Mouse (Mus musculus) adrenal gland (tissue): ENCODE measurements around the gene Ppp2r2c.

Source experiments
- intact Hi-C: fragments of 180-260 bp; cut with DNase I; formaldehyde crosslinking; loops from one replicate; pipeline ENCODE4 v1.15.1; 2025
- long read RNA-seq, 2 experiments: library from polyadenylated mRNA; unstranded; transcript quantifications; one replicate each; pipeline ENCODE4 v2.0.0; 2020; ENCODE audit warnings: borderline replicate concordance in 1 of 2; ENCODE audit not compliant: insufficient replicate concordance in 1 of 2

The Ppp2r2c gene
- long read RNA-seq, experiment 1, full-length matches to known transcripts: 1 of 2 reads
- long read RNA-seq, experiment 1, partial matches to known transcripts: 0 of 2 reads
- long read RNA-seq, experiment 1, other reads (novel, unspliced or antisense): 1 of 2 reads
- long read RNA-seq, experiment 2, partial matches to known transcripts: 0 of 1 reads
- long read RNA-seq, experiment 2, other reads (novel, unspliced or antisense): 1 of 1 reads

DNA sequence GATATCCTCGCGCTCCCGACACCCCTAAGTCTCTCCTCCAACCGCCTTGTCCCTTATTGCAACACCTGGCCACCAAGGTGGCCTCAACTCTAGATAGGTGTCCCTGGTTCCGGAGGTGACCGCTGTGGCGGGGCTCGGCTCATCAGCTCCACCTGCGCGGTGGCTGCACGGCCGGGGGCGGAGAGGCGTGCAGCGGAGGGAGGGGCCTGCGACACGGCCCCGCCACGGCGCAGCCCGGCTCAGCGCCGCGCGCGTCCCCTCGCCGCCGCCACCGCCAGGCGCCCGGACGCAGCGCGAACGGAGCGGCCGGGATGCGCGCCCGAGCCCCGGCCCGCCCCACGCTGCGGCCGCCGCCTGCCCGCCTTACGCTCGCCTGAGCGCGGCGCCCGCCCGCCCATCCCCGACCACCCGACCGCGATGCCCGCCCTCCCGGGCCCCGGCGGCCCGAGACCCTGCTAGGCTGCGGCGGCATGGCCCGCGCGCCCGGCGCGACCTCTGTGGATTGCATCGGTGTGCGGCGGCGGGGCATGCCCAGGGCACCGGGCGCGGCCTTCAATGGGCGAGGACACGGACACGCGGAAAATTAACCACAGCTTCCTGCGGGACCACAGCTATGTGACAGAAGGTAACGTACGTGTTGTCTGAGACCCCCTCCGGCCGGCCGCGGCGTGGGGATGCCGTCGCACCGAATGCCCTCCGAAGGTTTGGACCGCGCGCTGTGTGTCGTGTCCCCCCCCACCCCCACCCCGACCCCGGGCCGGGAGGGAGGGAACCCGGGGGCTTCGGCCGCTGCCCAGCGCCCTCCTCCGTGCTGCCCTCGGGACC, at the start of gene Ppp2r2c:
Ppp2r2c (plus strand) TSS at position 248 of the 825 bp plus-strand sequence.
- intact Hi-C loops: no loop called here

DNA sequence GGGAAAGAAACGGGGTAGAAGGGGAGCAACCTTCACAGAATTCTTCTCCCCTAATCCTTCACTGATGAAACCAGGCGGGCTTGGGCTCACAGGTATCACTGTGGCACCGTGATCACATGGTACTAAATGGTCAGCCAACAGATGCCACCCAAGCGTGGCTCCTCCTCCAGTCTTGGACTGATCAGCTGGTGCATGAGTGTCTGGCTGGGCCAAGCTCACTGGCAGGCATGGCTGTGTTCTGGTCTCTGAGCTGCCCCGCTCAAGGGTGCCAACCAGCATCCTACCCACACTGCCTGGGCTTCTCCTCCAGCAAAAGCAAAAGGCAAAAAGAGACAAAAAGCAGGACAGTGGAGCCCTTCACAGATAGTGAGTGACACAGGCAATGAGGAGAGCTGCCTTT, 48.6 kb upstream of the Ppp2r2c start:
- intact Hi-C loops: no loop called here

DNA sequence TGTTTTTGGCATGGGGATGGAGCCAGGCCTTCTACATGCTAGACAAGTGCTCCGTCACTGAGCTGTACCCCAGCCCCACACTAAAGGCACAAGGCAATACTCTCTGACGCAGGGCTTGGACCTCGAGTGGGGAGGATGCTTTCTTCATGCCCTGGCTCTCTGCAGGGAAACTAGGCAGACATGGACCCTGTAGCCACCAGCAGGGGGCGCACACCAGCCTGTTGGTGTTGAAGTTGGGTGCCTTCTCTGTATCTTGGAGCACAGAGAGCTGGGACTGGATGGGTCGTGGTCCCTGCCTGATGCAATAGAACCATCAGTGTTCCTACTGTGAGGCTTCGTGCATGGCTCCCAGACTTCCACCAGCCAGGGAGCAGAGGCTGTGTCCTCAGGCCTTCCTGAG, 48.2 kb upstream of the Ppp2r2c start:
- intact Hi-C loops: no loop called here

DNA sequence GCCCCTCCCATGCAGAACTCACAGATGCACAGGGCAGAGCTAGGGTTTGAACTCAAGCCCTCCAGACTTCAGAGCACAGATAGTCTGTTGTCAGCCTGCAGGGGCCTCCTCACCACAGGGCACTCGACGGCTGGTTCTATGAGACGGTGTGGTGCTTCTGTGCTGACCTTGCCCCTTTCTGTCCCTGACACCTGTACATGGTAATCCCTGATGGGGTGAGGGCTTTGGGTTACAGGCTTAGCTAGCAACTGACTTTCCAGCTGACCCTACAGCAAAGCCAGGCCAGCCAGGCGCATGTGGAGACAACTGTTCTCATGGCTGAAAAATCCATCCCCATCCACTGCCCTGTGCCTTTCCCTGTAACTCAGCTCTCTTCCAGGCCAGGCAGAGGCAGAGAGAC, 45.4 kb upstream of the Ppp2r2c start:
- intact Hi-C loops: no loop called here

DNA sequence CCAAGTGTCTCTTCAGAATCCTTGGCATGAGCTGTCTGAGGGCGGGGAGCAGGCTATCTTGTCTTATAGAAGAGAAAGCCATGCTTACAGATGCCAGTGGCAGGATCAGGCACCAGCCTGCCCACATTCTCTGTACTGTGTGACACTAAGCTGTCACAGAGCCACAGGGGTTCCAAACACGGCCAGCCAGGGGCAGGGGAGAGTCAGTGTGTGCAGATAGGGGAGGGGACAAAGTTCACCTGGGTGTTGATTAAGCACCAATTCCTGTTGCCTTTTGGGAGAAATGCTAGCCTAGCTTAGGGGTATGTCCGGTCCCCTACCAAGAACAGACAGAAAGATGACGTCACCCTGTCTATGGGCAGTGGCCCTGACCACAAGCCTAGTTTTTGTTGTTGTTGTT, 39.2 kb upstream of the Ppp2r2c start:
- intact Hi-C loops: no loop called here

DNA sequence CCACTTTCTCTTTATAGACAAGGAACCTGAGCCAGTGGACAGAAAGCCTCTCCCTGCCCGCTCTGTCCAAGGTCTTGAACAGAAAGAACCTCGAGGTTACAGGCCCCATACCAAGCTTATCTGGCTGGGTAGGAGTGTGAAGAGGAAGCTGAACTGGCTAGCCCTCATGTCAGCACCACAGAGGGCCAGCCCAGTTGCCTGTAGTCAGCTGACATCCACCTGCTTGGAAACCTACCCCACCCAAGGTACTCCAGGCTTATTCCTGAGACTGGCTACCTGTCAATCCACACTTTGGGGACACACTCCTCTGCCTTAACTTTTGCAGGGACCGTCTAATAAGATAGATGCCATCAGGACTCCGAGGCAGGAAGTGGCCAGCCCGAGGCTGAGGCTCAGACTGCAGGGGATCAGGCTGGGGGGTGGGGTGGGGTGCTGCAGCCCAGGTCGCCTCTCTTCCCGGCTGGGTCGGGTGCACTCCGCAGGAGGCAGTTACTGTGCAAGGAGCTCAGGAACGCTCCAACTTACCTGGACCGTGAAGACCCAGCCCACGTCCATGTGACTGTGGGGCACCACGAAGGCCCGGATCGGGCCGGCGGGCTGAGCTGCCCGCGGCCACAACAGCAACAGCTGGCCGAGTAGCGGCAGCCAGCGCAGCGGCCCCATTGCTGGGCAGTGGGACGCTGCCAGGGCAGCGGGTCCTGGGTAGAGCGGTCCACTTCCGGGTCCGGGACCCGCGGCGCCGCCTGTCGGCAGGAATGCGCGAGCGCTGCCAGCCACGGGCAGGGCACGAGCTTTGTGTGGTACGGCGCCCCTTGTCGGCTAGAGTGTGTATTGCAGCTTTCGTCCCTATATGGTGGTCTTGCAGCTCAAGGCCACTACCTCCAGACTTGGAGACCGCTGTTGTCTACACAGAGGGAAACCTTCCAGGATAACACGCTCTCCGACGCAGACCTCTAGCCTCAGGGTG, 38.1 kb upstream of the Ppp2r2c start, which contains the start of gene Man2b2:
Man2b2 (minus strand) TSS at position 741 of the 967 bp plus-strand sequence.
- intact Hi-C loops: loop anchor here (2.0 to 10.0 kb wide), 3 partner anchors 71 to 165 kb away; no protein-coding TSS in a partner anchor

DNA sequence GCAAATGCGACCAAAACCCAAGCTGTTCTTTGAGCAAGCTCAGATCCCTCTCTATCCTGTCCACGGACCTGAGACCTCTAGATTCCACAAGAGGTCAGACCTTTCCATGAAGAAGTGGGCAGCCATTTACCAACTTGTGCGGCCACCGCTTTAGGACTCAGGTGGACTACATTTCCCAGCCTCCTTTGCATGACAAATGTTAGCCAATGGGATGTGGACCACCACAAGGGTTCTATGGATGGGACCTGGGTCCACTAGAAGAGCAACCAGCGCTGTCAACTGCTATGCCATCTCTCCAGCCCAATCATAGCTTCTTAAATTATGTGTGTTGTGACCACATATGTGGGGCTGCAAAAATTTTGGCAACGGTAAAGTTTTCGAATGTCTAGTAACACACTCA, 37.0 kb upstream of the Ppp2r2c start:
- intact Hi-C loops: loop anchor here (2.0 to 10.0 kb wide), 3 partner anchors 72 to 164 kb away; no protein-coding TSS in a partner anchor

DNA sequence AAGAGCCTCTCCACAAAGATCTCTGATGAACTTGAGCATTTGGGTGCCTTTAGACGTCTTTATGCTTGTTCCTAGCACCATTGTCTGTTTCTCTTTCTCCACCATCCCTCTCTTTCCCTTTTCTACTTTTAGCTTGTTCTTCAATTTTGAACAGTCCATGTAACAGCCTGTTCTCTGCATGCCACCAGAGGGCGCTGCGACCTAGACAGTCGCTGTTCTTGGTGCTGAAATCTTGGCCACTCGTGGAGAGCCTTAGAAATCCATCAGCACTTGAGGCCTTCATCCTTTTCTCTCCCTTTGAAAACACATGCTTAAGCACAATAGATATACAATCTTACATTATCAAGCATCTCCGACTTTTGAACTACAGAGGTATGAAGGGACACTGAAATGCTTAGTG, 32.4 kb upstream of the Ppp2r2c start:
- intact Hi-C loops: loop anchor here (5.0 to 10.0 kb wide), 2 partner anchors 81 to 159 kb away; no protein-coding TSS in a partner anchor

DNA sequence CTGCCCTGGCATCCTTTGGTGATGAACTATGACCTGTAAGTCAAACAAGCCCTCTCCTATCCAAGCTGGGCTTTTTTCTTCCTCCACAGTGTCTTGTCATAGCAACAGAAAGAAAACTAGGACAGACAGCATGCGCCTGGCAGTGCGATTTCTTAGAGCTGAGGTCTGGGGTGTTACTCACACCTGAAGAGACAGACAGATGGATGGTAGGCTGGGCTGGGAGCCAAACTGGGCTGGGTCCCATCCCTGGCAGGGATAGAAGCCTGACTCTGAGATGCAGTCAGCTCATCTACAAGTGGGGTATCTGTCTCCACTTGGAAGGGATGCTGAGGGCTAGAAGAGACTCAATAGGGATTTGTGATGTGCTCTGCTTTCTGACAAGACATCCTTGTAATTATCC, 29.3 kb upstream of the Ppp2r2c start:
- intact Hi-C loops: loop anchor here (5.0 to 10.0 kb wide), 2 partner anchors 78 to 156 kb away; no protein-coding TSS in a partner anchor

DNA sequence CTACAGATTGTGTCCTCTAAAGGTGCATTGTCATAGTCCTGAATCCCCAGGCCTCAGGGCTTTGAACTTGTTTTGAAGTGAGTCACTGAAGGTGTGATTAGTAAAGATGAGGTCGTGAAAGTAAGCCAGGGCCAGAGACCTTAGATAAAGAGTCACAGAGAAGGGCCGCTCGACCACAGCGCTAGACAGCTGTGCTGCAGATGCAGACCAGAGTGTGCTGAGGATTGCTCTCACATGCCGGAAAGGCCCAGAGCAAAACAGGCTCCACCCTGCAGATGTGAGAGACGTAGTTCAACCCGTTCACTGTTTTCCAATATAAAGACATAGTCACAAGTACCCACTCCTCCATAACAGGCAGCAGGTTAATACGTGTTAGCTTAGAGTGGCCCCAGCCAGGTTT, 28.7 kb upstream of the Ppp2r2c start:
- intact Hi-C loops: loop anchor here (5.0 to 10.0 kb wide), 2 partner anchors 78 to 155 kb away; no protein-coding TSS in a partner anchor

DNA sequence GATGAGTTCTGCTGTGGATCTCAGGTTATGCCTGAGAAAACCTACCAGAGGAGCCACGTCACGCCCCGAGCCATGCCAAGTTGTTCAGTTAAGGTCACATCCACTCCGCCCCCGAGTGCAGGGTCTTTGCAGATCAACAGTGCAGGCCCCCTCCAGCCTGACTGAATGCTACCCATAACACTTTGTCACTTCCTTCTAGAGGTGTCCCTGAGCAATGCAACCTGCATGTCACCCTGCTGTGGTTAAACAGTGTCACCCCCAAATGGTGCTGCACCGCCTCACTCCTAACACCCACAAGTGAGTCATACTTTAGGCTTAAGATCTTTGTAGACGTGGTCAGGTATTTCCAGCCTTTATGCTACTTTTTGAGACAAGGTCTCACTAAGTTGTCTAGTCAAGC, 28.2 kb upstream of the Ppp2r2c start:
- intact Hi-C loops: no loop called here

DNA sequence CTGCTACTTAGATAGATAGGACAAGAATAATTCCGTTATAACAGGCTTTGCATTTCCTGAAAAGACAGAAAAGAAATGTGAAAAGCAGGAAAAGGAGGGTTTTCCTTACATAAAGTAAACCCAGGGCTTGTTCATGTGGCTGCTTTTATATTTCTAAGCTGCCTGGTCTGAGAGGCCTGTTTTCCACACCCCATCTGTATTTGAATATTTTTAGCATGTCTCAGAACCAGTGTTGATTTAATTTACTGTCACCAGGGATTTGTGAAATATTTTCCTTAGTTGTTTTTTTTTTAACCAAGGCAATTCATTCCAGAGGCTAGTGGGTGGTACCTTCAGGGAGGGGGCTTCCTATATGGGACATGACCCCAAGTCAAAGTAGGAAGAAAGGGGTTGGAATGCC, 26.6 kb upstream of the Ppp2r2c start:
- intact Hi-C loops: no loop called here

DNA sequence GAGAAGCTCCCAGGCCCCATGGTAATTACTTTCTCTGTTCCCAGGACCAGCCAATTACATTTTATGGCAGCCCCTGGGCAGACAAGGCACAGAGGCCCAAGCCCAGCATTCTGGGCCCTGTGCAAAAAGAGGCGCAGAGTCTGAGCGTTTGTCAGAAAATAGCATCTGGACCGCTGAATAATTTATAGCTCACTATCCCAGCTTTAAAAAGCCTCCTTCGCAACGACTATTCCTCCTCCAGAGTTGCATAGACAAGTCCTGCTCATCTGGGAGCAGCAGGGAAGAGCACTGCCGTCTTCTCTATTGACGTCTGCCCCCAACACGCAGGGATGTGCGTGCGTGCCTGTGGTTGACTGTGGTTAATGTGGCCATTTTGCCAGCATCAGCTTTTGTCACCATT, 23.8 kb upstream of the Ppp2r2c start:
- intact Hi-C loops: no loop called here

DNA sequence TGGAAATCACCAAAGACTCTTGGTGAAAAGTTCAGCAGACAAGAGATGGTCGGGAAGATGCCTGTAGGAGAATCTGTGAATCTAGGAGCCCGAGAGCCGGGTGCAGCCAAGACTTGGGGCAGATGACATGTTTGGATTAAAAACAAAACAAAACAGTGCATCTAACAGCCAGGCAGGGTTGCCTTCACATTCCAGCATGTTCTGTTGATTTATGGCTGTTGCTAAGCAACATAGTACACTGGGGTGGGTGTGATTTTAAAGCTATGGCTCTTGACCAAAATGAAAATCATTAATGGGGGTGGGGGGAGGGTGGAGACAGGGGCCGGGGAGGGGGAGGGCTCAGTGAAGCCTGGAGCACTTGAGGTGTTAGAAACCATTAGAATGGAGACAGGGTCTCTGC, 16.7 kb upstream of the Ppp2r2c start:
- intact Hi-C loops: no loop called here

DNA sequence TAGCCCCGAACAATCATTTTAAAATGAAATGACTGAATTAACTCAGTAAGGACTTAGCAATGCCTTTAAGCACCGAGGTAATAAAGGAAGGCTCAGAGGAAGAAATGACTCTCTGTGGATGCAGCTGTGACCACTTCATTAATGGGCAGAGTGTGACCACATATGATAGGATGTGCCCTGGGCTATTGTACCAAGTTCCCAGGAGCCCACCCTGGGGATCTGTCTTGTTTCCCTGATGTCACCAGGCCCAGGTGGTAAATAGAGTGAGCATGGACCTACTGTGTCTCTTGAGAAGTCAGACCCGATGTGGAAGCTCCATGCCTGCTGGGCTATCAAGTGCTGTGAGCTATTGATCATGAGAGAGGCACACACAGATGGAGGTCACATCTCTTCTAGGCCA, 13.1 kb upstream of the Ppp2r2c start:
- intact Hi-C loops: no loop called here

DNA sequence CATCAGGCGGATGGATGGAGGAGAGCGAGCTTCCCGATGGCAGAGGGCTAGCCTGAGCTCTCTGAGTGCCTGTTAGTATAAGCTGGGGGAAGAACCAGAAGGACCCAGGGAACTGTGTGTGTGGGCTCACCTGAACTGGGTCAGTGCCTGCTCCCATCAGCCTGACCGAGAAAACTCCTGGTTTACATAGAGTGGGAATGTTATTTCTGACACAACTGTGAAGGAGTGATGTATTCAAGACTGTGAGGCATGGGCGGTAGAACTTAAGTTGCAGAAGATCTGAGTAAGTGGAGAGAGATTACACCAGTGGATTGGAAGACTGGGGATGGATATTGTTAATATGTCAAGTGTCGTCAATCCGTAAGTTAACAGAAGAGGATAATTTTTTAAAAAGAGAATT, 11.8 kb upstream of the Ppp2r2c start:
- intact Hi-C loops: no loop called here

DNA sequence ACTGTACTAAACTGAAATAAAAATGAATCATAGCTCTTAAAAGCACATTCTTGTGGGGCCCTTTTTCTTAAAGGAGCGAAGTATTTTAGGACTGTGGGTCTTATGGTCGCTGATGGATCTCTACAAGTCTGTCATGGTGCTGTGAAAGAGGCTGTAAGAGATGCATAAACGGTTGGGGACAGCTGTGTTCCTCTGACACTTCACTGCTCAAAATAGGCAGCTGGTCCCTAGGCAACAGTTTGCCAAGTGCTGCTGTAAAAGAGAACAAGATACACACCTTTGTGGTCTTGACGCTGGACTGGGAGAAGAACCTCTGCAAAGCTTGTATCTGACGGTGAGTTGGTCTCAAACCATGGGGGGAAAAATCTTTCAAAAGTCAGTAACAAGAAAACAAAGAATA, 10.8 kb upstream of the Ppp2r2c start:
- intact Hi-C loops: no loop called here

DNA sequence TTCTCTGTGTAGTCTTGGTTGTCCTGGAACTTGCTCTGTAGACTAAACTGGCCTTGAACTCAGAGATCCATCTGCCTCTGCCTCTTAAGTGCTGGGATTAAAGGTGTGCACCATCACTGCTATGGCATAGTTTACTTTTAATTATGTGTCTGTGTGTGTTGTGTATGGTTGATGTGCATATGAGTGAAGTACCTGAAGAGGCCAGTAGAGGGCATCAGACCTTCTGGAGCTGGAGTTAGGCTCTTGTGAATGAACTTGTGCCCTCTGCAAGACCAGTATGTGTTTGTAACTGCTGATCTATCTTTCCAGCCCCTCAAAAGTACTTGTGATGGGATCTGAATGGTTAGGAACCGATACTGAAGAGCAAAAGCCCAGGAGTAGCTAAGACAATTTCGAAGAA, 7.2 kb upstream of the Ppp2r2c start:
- intact Hi-C loops: no loop called here

DNA sequence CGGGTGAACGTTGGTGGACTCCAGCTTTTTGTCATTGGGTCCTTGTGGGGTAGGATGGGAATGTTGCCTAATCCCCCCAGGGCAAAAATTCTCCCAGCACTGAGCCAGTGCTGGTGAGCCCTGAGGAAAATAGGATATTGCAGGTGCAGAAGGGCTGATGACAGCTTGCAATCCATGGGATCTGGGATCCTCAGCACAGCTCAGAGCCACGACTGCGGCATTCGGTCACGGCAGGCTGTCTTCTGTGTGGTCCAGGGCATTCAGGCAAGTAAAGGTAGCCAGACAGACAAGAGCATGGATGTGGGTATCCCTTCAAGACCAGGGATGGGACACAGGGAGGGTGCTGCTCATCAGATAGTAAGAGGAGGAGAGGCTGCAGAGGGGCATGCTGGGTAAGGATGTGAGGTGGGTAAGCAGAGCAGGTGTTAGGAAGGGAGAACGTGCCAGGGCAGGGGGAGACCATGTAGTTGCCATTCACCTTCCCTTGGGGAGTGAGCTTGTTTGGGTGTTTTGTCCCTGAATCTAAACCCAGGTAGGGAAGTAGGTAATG, 1.5 kb upstream of the Ppp2r2c start:
- intact Hi-C loops: no loop called here

DNA sequence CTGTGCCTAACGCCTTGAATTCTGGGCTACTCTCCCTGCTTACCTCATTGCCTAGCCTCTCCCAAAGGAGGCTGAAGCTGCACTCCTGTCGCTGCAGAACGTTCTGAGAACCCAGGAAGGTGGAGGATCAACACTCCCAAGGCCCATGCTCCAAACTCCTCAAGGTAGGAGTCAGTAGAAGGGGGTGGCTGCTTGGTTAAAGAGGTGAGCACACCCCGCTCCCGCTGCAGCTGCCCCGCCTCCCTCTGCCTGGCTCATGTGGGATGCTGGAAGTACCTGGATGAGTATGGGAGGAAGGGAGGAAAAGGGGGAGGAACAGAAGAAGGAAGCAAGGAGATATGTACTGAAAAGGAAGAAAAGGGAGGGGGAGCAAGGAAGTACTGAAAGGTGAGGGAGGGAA, 752 bp upstream of the Ppp2r2c start:
- intact Hi-C loops: no loop called here

DNA sequence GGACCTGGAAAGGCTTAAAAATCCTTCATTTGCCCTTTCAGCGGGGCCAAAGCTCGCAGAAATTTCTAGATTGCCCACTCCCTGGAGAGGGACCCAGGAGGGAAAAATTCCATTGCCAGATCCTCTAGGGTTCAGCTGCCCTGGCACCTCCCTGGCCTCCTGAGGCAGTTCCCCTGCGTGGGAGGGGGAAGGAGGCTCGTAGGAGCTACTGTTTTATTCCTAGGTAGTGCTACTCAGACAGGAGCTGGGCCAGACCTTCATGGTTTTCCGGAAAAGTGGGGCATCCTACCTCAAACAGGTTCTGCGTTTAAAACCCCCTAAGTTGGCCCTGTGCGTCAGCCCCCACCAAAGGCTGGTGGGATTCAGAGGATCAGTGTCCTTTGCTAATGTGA, 869 bp downstream of the Ppp2r2c start:
- intact Hi-C loops: no loop called here
